Mouse (Mus musculus) kidney, postnatal 10 days (tissue): ENCODE measurements at regions not wholly inside any gene's neighbourhood (a gene's known extent, or its start where the extent isn't known, plus 50 kb on each side); places are given as distances from the start of the nearest gene placed in this dataset.

ENCODE experiments used
- DNase-seq: peaks from one replicate; pipeline ENCODE4 v3.0.0; 2021; ENCODE audit warnings: mixed read lengths

- no peak for DNase-seq
Measured at GRCm38 (mm10) chr2:40522536-40522935, 1296.3 kb upstream of the Ppp6c start.

DNA sequence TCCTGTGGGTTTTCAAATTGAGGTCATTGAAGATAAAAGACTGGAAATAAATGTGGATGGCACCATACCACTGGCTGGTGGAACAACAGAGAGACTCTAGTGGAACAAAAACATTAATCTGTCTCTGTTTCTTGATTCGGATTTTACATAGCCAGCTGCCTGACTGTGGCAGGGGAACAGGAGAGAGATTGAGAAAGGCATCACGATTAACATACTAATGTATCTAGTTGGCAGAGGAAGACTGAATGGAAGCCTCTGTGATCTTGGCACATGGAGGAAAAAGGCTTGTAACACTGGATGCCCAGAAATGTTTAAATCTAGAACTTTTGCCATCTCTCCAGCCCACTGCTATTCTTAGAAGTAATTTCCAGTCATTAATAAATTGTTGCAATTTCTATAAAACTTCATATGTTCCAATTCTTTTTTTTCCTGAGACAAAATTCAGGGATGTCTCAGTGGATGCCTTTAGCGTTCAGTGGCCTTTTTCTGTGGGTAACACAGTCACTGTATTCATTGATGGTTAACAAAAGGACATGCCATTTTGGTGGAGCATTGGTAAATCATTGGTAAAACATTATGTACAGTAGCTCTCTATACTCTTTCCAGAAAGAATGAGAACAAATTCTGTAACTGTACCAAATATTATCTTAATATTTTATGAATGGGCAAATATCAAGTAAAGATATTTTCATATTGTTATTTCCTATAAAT lies 1284.5 kb upstream of the Ppp6c start:
- no peak for DNase-seq

- DNase-seq, result peak; percentile 53
Measured at GRCm38 (mm10) chr2:40478747-40479662, 1252.8 kb upstream of the Ppp6c start.

GRCm38 (mm10) chr2:40477414-40477813 lies 1251.2 kb upstream of the Ppp6c start:
- DNase-seq, result no peak

- DNase-seq, result no peak
Measured at GRCm38 (mm10) chr2:40456374-40456773, 1230.1 kb upstream of the Ppp6c start.

DNA sequence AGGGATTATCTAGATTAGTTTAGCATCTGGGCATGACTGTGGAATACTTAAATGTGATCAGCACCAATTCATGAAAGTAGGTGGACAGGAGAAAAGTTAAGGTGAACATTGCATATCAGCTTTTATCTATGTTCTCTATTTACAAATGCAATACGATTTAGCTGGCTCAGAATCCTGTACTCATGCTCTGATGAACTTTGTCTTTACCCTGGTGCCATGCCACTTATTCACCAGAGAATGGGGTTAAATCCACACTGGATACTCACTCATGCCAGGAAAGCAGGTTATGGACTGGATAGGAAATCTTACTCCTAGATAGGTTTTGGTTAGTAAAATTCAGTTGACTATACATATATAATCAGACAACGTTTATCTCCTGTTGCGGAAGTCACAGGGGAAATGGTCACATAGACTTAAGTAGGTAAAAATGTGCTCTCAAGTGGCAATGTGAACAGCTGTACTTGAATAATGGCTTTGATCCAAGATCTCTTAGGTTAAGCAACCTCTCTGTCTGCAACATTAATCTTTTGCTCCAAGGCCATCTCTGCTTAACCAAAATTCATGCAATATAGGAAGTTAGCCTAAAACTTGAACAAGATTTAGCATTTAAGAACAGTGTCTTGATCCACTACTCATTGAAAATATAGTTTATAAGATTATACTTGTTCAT lies 1206.7 kb upstream of the Ppp6c start:
- DNase-seq, result no peak

DNA sequence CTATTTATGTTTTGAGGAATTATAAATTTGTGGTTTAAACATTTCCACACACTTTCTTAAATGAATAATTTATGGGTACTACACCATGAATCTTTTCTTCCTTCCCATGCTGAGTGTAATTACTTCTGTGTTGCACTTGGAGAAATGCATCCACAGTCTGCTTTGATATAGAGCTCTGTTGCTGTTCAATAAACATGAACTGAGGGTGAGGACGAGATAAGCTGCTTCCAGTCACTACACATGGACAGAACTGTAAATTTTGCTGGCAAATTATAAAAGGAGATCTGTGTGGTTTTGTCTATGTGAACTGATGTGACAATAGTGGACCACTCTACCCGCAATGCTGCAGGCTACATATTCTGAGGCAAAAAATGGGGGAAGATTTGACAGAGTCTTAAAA lies 1205.1 kb upstream of the Ppp6c start:
- no peak for DNase-seq

GRCm38 (mm10) chr2:40402418-40402817 lies 1176.2 kb upstream of the Ppp6c start:
- DNase-seq, result no peak
